Mouse (Mus musculus) heart, embryonic 16.5 days (tissue): ENCODE measurements at regions not wholly inside any gene's neighbourhood (a gene's known extent, or its start where the extent isn't known, plus 50 kb on each side); places are given as distances from the start of the nearest gene placed in this dataset.

Experiments used
- ATAC-seq: fragments of 200-750 bp; cut with Nextera tagmentation; replicated peaks from 2 replicates; pipeline ENCODE4 v1.8.0; 2017; ENCODE audit warnings: moderate number of reproducible peaks; ENCODE audit not compliant: insufficient read depth, low FRiP score; ENCODE audit errors: extremely low read depth
- H3K27ac ChIP-seq: fragments of 300-500 bp; sonication (generic); 2 replicates; pipeline ENCODE4 v1.5.1; 2014; ENCODE audit warnings: mild to moderate bottlenecking, low read length, control low read depth, moderate library complexity
- H3K27me3 ChIP-seq: fragments of 300-500 bp; sonication (generic); 2 replicates; pipeline ENCODE4 v1.6.1; 2014; ENCODE audit warnings: low read length, mixed read lengths; ENCODE audit not compliant: control insufficient read depth, insufficient read depth
- H3K36me3 ChIP-seq: fragments of 300-500 bp; sonication (generic); 2 replicates; pipeline ENCODE4 v1.6.1; 2014; ENCODE audit not compliant: control insufficient read depth, insufficient read depth
- H3K4me1 ChIP-seq: fragments of 300-500 bp; sonication (generic); 2 replicates; pipeline ENCODE4 v1.6.1; 2014; ENCODE audit warnings: low read length, mixed read lengths; ENCODE audit not compliant: control insufficient read depth, insufficient read depth
- H3K4me2 ChIP-seq: fragments of 300-500 bp; sonication (generic); 2 replicates; pipeline ENCODE4 v1.6.1; 2014; ENCODE audit warnings: low read depth, mild to moderate bottlenecking, control low read depth, low read length
- H3K4me3 ChIP-seq: fragments of 300-500 bp; sonication (generic); 2 replicates; pipeline ENCODE4 v1.5.1; 2014; ENCODE audit warnings: mild to moderate bottlenecking, control low read depth, low read length
- H3K9ac ChIP-seq: fragments of 300-500 bp; sonication (generic); 2 replicates; pipeline ENCODE4 v1.6.1; 2014; ENCODE audit warnings: low read length, control low read depth
- H3K9me3 ChIP-seq: fragments of 300-500 bp; sonication (generic); replicated peaks from 2 replicates; pipeline ENCODE4 v1.6.1; 2016; ENCODE audit warnings: low read length; ENCODE audit not compliant: control insufficient read depth
- WGBS: fragments of 180-500 bp; shearing (Covaris S2); extraction: QIAGEN DNeasy Blood & Tissue Kit; methylation state at CpG from one replicate; pipeline ENCODE4 v1.1.7; 2014; 5-methylcytosine and 5-hydroxymethylcytosine counted together

DNA sequence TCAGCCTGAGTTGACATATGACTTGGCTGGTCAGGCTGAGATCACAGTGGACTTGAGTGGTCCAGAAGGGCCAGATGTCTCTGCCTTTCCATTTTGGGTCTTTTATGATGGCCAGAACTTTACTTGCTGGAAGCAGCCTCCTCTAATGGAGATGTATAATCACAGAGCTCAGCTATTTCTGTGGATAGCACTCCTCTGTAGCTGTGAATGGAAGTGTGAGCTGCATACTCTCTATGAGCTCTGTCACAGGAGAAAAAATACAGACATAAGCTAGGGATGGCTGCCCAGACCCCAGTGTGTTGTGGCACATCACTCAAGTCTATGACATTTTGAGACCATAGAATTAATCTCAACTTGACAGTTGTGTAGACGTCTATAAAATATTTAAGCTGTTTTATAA lies 284.3 kb upstream of the Kif2a start:
- no peaks in the 10 kb centered on the region for H3K9me3 ChIP-seq
- no peak overlapping the region for H3K4me2 ChIP-seq
- 82% methylated on average over 1 of the region's 1 CpGs for WGBS
- no peak for ATAC-seq
- no peak overlapping the region for H3K9ac ChIP-seq
- H3K27me3 ChIP-seq, result no peaks in the 10 kb centered on the region
- no peak overlapping the region for H3K4me3 ChIP-seq
- H3K4me1 ChIP-seq, result peaks cover 9% of the 10 kb centered on the region
- H3K36me3 ChIP-seq, result no peaks in the 10 kb centered on the region
- no peak overlapping the region for H3K27ac ChIP-seq

DNA sequence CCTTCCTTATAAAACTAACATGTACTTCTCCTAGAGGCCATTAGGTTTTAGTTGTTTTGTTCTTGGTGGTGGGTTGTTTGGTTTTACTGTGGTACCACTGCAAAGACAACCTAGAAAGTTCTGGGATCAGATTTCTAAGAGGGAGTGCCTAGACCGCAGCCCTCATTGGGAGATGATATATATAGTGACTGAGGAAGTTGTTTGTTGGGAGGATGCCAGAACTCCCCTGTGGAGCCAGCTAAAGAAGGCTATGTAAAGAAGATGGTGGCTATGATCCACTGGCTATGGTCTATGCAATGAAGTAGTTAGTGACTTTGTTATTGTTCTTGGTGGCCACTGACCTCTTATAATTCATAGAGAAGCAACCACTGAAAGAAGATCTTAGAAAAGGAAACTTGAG lies 283.8 kb upstream of the Kif2a start:
- Histone ChIP-seq H3K9me3 (no peaks in the 10 kb centered on the region), H3K9ac (no peak overlapping the region), H3K36me3 (no peaks in the 10 kb centered on the region), H3K27me3 (no peaks in the 10 kb centered on the region), H3K4me3 (no peak overlapping the region), H3K4me2 (no peak overlapping the region), H3K27ac (no peak overlapping the region), H3K4me1 (peaks cover 9% of the 10 kb centered on the region)
- ATAC-seq, result no peak
- 49% methylated on average over 1 of the region's 1 CpGs for WGBS

DNA sequence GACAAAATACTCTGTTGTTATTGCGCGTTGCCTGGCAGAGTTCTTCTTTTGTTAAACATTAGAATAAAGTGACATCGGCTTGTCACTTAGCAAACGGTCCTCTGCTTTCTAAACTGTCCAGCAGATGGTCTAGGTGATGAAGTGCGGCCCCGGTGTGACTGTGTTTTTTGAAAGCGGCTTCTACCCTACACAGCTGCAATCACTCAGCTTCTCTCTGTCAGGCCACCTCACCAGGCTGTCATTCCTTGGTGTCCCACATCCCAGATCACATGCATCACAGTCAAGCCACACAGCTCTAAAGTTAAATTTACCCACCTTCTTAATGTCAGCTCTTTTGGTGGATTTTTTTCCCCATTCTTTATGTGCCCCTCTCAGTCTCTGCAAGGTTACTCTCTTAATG lies 282.0 kb upstream of the Kif2a start:
- no peak overlapping the region for H3K4me2 ChIP-seq
- no peak overlapping the region for H3K9ac ChIP-seq
- WGBS, result 39% methylated on average over 7 of the region's 7 CpGs
- H3K9me3 ChIP-seq, result no peaks in the 10 kb centered on the region
- H3K36me3 ChIP-seq, result no peaks in the 10 kb centered on the region
- H3K27me3 ChIP-seq, result no peaks in the 10 kb centered on the region
- no peak overlapping the region for H3K27ac ChIP-seq
- H3K4me3 ChIP-seq, result no peak overlapping the region
- ATAC-seq, result no peak
- H3K4me1 ChIP-seq, result peaks cover 9% of the 10 kb centered on the region

DNA sequence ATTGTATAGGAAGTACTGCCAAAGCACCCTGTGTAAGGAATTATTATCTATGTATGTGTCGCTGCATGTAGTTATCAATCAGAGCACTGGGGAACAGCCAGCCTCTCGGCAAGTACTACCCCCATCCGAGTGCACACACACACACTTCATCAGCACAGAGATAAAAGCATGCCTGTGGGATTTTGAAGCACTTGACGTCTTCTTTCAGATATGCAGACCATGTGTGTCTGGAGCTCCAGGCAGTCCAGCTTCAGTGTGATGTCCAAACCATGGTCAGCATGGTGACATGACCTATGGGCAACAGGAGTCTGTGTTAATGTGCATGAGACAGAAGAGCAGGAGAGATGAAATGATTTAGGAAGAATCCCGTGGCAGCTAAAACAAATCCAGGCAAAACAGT lies 281.4 kb upstream of the Kif2a start:
- Histone ChIP-seq H3K9ac (no peak overlapping the region), H3K9me3 (no peaks in the 10 kb centered on the region), H3K4me1 (peaks cover 9% of the 10 kb centered on the region), H3K4me2 (no peak overlapping the region), H3K27me3 (no peaks in the 10 kb centered on the region), H3K4me3 (no peak overlapping the region), H3K27ac (no peak overlapping the region), H3K36me3 (no peaks in the 10 kb centered on the region)
- WGBS, result 23% methylated on average over 5 of the region's 5 CpGs
- ATAC-seq, result no peak; the same call in 1 of the 2 replicates

DNA sequence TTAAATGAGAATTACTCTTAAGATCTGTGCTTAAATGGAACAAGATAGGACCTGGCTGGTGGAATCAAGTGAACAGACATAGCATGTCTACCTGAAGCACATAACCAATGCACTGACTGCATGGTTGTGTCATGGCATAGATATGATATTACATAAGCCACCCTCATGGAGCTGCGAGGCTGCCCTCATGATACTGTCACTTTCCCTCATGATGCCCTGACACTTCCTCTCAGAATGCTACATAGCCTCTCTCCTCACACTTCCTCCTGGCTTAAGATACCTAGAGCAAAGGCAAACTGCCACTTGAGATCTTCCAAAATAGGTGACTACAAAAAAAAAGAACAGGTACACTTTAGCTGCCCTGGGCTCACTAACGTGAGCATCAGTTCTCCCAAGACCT lies 278.9 kb upstream of the Kif2a start:
- Histone ChIP-seq H3K4me2 (no peak overlapping the region), H3K27me3 (no peaks in the 10 kb centered on the region), H3K9ac (no peak overlapping the region), H3K4me1 (peaks cover 9% of the 10 kb centered on the region), H3K4me3 (no peak overlapping the region), H3K36me3 (no peaks in the 10 kb centered on the region), H3K9me3 (no peaks in the 10 kb centered on the region), H3K27ac (no peak overlapping the region)
- no peak for ATAC-seq
- 56% methylated on average over 2 of the region's 2 CpGs for WGBS

DNA sequence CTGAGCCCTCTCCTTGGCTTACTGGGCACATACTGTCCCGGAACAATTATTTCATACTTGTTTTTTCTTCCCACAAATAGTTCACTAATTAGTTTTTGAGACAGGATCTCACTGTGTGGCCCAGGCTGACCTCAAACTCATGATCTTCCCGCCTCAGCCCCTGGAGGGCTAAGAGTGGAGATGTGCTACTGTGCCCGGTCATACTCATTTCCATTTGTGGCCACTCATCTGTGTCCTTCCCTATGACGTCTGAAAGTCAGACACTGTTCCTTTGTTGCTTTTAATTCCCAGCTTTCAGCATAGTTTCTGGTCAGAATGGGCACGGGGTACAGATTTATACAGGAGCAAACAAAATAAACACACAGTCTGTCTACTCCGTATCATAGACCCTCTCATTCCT lies 242.7 kb upstream of the Kif2a start:
- WGBS, result 76% methylated on average over 6 of the region's 6 CpGs

DNA sequence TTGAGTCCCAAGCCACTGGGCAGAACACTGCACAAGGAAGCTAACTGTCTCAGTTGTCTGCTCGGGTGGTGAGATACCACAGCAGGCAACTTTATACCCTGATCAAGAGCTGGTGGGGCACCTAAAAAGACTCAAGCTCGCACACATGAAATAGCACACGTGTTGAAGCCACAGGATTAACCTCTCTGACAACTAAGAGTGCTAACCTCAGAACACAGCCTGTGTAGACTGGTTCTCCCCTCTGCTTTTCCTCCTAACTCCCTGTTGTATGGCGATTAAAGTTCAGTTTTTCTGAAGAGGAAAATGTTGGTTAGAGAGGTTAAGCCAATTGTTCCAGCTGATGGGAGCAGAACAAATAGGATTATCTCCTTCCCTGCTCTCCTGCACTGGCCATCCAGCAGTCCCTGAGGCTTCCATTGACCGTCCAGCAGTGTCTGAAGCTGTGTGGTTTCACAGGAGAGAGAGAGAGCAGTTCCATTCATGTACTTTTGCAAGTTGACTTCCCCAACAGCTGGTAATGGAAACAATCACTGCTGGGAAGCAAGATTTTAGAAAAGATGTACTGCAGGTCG lies 239.6 kb upstream of the Kif2a start:
- 65% methylated on average over 6 of the region's 6 CpGs for WGBS
- Histone ChIP-seq H3K4me2 (no peak overlapping the region), H3K27ac (no peak overlapping the region), H3K36me3 (no peaks in the 10 kb centered on the region), H3K27me3 (no peaks in the 10 kb centered on the region), H3K9me3 (no peaks in the 10 kb centered on the region), H3K9ac (no peak overlapping the region), H3K4me3 (no peak overlapping the region), H3K4me1 (no peaks in the 10 kb centered on the region)
- no peak for ATAC-seq

More for the DNA sequence above, 242.7 kb upstream of the Kif2a start:
- no peak overlapping the region for H3K27ac ChIP-seq
- H3K4me3 ChIP-seq, result no peak overlapping the region
- no peak overlapping the region for H3K9ac ChIP-seq
- ATAC-seq, result no peak
- no peaks in the 10 kb centered on the region for H3K27me3 ChIP-seq
- no peaks in the 10 kb centered on the region for H3K9me3 ChIP-seq
- H3K4me1 ChIP-seq, result no peaks in the 10 kb centered on the region
- H3K4me2 ChIP-seq, result no peak overlapping the region
- H3K36me3 ChIP-seq, result no peaks in the 10 kb centered on the region

DNA sequence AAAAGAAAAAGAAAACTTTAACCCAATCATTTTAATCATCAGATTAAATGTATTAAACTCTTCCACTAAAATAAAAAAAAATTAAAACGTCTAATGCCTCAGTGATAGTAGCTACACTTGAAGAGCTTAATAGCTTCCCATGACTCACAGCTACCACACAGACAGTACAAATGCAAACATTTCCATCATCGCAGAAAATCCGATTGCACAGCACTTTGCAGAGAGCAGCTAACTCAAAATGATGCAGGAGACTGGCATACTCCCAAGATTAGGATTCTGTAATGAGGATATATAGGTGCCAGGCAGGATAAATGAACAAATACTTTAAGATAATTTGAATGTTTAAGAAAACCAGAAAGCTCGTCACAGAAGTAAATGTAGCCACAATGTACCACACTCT lies 238.3 kb upstream of the Kif2a start:
- no peaks in the 10 kb centered on the region for H3K9me3 ChIP-seq
- WGBS, result 72% methylated on average over 4 of the region's 4 CpGs
- H3K27me3 ChIP-seq, result no peaks in the 10 kb centered on the region
- H3K36me3 ChIP-seq, result no peaks in the 10 kb centered on the region
- H3K4me3 ChIP-seq, result no peak overlapping the region
- no peaks in the 10 kb centered on the region for H3K4me1 ChIP-seq
- no peak overlapping the region for H3K9ac ChIP-seq
- H3K4me2 ChIP-seq, result no peak overlapping the region
- no peak for ATAC-seq
- H3K27ac ChIP-seq, result no peak overlapping the region

DNA sequence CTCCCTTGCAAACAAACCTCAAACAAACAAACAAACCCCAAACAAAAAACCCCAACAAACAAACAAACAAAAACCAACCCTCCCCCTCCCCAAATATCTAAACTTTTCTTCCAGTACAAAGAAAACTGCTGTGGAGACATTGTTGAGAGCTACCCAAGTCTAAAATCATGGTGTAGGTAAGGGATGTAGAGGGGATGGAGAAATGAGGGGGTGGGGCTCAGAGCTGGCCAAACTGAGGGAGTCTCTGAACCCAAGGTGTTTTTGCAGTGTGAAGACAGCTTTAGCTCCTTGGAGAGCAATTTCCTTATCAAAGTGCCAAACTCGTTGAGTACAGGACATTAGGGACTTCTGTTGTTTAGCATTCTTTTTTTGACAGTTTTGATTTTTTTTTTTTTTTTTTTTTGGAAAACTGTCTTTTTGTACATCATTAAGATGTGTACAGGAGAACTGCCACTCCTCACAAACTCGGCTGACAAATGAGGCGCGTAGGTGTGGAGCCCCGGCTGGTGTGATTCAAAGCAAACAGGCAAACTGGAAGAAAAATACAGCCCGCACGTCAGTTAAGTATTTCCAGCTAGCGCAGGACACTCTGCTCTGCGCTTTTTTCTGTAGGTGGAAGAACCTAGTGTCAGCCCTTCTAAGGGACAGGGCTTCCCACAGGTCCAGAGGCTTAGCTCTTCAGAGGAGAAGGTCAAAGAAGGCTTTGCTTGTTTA lies 226.0 kb upstream of the Kif2a start:
- Histone ChIP-seq H3K9ac (no peak overlapping the region), H3K4me1 (no peaks in the 10 kb centered on the region), H3K27me3 (0 out of 2 replicates have a peak, but pooled peaks cover 3% of the 10 kb centered on the region), H3K36me3 (no peaks in the 10 kb centered on the region), H3K4me3 (no peak overlapping the region), H3K27ac (no peak overlapping the region), H3K4me2 (no peak overlapping the region), H3K9me3 (no peaks in the 10 kb centered on the region)
- WGBS, result 20% methylated on average over 9 of the region's 9 CpGs
- no peak for ATAC-seq
